Mouse (Mus musculus): ENCODE results near the gene Cmah. TPM values are rescaled to one million over a fixed set of nuclear protein-coding genes. Genes with fewer than 3 reads are reported as not detected.
"Not testable (repeated sequence)": the region's sequence is repeated elsewhere in the genome, so short reads cannot be mapped to it uniquely, and the experiment has no call there.

Gene Cmah
- polyA plus RNA-seq, 1 experiment, result 2.0 TPM

DNA sequence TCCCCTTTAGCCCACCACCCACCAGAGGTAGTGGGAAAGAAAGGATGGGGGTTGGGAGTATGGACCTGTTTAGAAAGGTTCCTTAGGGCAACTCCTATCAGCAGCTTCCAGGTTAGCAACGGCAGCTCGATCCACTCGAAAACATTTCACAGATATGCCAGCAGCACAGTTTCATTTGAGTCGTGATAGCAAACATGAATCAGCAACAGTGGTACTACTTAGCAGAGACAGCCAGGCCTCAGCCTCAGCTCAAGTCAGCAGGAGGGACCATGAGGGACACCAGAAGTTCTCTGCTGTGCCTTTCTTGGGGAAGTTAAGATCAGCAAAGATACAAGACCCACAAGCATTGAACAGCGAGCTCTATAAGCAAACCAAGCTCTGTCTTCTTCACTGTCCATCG, 13.3 kb downstream of the Cmah start:
- DNase-seq (ENCODE audit: low spot score), result no peak

DNA sequence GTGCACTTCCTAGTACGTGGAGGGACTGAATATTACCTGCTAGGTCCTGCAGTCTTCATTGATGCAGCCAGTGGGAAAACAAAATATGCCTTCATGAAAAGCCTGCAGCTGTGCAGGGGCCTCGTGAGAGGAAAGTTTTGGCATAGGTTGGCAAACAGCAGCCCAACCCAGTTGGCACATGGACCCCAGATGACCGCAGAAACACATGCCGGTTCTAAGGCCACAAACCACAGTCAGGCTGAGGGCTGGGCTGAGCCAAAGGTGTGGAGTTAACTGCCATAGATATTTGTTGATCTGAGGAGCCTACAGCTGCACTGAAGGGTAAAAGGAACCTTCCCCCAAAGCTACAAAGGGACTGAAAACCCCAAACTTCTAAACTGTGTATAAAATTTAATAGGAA, 14.9 kb downstream of the Cmah start:
- no peak for DNase-seq (ENCODE audit: low spot score)

DNA sequence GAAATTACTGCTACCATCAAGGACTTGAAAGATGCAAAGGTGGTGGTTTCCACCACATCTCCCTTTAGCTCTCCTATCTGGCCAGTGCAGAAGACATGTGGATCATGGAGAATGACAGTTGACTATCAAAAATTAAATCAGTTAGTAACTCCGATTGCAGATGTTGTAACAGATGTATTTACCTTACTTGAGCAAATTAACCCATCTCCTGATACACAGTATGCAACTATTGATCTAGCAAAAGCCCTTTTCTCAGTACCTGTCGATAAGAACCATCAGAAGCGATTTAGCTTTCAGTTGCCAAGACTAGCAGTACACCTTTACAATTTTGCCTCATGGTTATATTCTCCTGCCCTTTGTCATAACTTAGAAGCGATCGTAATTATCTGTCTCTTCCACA, 25.8 kb downstream of the Cmah start:
- no peak for DNase-seq (ENCODE audit: low spot score)

DNA sequence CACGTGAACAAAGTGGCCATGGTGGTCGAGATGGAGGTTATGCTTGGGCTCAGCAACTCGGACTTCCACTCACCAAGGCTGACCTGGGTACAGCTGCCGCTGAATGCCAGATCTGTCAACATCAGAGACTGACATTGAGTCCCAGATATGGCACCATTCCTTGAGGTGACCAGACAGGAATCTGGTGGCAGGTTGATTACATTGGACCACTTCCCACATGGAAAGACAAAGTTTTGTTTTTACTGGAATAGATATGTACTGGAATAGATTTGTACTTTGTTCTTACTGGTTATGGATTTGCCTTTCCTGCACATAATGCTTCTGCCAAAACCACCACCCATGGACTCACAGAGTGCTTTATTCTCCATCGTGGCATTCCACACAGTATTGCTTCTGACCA, 27.5 kb downstream of the Cmah start:
- no peak for DNase-seq (ENCODE audit: low spot score)

DNA sequence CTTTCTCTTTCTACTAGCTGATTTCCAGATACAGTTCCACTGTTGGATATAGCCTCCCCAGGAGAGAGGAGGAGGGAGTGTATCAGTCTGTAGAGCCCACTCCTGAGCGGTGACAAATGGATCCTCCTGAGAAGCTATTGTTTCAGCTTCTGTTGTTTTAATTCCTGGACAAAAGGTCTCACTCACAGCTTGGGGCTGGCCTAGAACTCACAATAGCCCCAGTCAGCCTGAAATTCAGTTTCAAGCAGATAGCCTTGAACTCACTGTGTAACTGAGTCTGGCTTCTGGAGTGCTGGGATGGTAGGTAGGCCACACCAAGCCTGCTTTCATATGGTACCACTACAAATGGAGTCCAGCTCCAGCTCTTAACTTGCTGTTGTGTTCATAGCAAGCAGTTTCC, 32.0 kb downstream of the Cmah start:
- DNase-seq (ENCODE audit: low spot score), result no peak

DNA sequence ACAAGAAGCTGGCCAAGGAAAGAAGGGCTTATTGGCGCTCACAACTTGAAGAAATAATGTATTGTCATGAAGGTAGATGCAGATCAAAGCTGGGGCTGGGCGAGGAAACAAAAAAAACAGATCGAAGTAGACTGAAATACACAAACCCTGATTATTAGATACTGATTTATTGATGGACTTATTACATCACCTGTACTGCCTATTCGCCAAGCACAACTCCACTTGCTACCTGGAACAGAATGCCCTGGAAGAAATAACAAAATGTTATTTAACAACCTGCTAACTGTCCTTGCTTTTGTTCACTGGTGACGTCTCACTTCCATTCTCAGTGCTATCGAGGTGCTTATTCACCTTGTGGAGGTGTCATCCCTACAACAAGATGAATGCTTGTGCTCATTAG, 38.0 kb downstream of the Cmah start:
- no peak for DNase-seq (ENCODE audit: low spot score)

DNA sequence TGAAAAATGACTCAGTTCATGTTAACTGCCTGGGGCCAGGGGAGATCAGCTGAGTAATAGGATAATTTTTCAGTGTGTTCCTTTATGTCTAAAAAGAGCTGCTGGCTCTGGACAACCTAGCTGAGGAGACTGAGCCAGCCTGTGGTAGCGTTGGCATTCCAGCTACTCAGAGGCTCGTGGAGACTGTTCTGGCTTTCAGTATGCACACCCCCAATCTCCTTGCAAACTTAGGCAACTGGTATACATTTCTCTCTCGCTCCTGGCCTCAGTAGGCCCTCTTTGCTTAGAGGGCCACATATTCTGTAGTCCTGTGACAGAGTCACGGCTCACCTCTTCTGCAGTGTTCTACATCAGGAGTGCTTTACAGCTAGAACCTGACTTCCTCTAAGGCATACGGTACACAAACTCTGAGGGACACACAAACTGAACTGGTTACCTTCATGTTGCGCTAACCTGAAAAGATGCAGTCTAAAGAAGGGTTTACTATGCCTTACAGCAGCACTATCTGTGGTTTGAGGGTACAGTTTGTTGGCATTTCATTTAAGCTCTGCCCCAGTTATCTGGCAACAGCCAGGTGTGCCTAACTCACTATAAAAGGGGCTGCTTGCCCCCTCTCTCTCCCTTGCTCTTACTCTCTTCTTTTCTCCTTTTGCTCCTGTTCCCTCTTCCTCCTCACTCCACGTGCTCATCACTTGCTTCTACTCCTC, 45.8 kb downstream of the Cmah start:
- no peak for DNase-seq (ENCODE audit: low spot score)

DNA sequence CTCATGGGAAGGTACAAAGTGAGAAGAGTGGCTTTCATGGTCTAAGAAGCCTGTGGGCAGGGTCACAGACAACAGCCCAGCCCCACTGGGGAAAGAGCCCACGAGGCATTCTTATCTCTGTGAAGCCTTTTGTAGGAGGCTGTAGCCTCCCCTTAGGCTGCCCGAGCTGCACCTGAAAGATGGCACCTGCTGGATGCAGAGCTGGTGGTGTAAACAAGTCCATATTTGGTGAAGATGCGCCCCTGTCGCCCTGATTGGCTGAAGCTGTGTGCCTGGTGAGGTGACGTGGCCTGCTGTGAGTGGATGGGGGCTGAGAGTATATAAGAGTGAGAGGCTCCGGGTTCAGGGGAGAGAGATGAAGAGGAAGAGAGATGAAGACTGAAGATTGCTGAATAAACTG, 47.4 kb downstream of the Cmah start:
- DNase-seq (ENCODE audit: low spot score), result not testable (repeated sequence)

DNA sequence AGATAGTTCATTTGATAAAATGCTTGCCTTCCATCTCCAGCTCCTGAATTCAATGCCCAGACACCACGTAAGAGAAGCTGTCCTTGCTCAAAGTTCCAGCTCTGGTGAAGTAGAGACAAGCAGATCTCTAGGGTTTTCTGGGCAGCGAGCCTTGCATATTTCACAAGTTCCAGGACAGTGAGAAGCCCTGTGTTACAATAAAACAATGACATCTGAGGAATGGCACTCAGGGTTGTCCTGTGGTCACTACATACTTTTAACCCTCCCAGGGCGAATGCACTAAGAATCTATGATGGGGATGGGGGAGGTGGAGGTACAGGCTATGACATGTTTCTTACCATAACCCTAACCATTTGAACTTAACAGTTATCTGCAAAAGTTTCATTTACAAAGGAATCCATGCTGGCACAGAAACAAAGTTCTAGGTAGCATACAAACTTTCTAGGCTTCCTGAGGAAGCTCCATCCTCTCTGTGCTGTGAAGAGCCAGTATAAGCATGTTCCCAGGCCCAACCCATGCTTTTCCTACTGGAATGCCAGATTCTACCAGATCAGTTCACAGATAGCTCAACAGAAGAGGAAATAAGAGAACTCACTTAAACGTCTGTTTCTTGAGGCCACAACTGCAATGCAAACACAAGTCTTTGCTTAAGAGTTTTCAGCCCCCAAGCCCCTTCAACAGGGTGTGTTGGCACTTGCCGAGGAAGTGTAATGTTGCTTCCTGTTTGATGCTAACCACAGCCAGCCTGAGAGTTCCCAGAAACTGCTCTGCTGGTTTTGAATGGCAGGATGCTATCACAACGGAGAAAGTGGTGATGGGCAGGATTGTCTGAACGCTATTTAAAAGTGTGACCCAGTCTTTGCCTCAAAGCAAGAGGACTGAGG, 48.4 kb downstream of the Cmah start:
- no peak for DNase-seq (ENCODE audit: low spot score)

DNA sequence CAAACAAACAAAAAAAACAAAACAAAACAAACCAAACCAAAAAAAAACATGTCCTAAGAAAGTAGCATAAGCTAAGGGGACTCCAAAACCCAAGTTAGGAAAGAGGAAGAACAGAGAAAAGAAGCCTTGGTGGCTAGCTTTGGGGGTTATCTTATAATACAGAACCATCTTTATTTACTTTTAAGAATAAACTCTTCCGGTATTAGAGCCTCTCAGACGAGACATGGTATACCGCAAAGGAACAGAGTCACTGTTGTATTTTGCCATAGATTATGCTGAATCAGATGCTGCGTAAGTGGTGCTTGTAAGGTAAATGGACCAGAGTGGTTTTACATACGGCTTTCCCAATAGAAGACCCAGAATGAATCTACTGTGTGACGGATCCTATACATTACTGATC, 53.5 kb downstream of the Cmah start:
- no peak for DNase-seq (ENCODE audit: low spot score)

DNA sequence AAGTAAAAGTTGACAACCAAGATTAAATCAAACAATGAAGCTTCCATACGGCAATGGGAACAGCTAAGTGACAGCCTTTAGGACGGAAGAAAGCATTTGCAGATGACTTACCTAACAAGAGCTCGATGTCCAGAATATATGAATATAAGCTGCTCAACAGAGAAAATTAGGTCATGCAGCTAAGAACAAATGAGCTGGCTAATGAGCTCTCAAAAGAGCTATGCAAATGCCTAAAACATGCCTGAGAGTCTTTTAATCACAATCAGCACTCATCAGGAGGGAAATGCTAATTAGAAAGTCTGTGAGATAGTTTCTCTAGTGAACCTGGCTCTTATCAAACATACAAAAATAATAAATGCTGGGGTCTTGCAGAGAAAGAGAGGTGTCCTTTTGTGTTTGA, 56.7 kb downstream of the Cmah start:
- no peak for DNase-seq (ENCODE audit: low spot score)

DNA sequence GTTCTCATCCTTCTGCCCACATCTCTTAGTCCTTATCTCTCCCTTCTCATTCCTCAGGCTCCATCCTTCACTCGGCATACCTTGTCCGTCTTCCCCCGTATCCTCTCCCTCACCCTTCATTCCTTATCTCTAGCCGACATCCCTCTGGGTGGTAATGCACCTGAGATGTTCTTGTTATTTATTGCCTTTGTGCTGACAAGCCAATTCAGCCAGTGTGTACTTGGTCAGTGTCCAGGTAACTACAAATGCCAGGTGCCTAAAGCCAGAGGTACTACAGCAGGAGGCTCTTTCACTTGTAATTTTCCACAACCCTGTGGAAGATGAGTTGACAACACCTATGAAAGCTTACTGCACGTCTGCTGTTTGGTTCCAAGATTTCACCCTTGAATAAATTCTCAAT, 64.7 kb downstream of the Cmah start:
- DNase-seq (ENCODE audit: low spot score), result no peak

DNA sequence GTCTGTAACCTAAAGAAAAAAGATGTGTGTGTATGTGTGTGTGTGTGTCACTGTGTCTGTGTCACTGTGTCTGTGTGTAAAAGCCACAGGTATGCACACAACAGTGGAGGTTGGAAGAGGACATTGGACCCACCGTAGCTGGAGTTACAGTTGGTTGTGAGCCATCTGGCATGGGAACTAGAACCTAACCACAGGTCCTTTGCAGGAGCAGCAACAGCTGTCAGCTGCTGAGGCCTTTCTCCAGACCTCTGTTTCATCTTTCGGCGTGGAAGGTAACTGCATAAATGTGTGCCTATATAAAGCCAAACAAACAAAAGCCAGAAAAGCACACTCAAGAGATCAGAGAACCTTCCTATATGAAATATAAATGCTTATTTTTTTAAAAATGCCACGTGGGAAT, 65.5 kb downstream of the Cmah start:
- no peak for DNase-seq (ENCODE audit: low spot score)

DNA sequence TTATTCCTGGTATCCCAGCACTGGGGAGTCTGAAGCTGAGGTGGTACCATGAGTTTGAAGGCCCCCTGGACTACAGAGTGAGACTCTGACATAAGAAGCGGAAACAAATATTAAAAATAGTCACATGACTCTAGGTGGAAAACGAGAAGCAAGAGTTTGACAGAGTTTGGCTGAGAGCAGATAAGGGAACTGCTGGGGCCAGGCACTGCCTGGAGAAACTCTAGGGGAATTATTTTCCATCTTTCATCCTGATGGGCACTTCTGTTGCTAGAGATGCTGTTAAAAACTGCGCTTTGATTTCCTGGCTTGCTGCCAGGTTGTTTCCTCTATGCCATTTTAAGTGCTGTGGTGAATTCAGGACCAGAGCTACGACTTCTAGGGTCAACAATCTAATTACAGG, 65.9 kb downstream of the Cmah start:
- DNase-seq (ENCODE audit: low spot score), result no peak

DNA sequence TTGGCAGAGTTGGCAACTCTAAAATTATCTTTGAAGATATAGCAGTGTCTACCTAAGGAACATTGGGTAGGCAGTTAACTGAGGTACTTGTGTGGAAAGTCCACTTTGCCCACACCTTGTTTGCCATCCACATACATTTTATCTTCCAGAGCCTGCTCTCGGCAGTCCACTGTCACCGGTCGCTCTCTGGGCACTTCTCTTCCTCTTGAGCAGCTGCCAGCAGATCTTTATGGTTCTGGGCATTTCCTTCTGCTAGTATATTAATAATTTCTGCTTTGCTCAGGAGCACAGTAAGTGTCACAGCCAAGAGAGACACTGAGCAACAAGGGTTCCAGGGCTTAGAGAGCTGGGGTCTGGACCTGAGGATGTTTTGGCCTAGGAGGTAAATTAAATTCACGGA, 68.6 kb downstream of the Cmah start:
- DNase-seq (ENCODE audit: low spot score), result no peak

DNA sequence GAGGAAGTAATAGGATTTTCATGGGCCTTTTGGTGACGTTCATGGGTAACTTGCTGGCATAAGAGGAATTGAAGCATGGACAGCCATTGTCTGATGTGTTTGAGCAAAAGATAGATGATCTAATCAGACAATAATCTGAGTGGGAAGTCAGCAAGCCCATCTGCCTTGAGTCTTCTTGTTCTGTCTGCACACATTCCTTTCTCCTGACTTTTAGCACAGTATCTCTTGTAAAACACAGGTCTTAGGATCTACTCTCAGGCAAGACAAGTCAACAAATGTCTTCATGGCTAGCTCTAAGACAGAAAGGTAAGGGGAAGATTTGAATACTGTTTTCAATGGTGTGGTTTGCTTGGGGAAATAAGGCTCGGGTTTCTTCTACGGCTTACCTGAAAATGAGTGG, 70.0 kb downstream of the Cmah start:
- no peak for DNase-seq (ENCODE audit: low spot score)

DNA sequence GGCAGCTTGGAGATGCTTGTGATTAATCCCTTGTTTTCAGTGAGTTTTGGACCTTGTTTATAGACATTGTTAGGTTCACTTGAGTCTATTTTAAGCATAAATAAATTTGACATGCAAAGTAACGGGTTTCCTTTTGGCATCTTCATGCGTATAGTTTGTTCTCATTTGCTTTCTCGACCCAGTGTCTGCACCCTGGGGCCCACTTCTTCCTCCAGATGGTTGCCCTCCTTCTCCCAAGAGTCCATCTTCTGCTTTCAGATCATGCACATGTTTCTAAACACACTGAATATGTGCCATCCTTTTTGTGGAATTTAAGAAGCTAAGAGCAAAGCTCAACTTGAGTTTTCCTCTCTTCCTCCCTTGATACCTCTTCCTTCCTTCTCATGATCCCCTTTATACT, 71.3 kb downstream of the Cmah start:
- no peak for DNase-seq (ENCODE audit: low spot score)

DNA sequence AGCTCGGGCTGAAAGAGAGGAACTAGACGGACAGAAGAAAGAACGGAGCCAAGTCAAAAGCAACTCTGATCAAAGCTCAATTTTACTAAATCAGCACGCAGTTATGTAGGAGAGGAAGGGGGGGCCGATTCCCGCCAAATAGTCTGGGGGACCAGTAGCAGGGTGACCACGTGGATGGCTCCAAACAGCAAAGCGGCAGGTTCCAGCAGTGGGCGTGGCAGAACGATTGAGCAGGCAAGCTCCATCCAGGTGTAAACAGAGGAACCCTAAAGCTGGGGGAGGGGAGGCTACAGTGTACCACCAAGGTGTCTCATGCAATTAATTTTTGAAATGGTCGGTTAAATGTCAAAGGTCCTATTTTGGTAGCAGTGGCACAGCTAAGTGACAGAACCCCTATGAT, 74.6 kb downstream of the Cmah start:
- DNase-seq (ENCODE audit: low spot score), result not testable (repeated sequence)

DNA sequence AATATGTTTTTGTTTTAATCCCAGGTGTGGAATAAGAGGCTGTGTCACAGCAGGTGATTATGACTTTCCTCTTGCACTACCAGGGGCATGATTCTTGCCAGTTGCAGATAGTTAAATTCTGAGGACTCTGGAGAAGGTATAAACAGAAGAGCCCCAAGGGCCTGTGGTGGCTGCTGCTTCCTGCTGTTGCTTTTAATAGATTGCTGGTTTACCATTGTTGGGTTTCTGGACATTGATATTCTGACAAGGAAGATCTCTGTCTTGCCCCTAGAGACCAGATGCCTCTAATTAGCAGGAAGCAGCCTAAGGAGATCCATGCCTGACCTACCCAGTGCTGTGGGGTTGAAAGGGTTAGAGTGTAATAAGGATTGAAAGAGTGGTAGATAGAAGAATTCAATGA, 75.8 kb downstream of the Cmah start:
- DNase-seq (ENCODE audit: low spot score), result no peak

DNA sequence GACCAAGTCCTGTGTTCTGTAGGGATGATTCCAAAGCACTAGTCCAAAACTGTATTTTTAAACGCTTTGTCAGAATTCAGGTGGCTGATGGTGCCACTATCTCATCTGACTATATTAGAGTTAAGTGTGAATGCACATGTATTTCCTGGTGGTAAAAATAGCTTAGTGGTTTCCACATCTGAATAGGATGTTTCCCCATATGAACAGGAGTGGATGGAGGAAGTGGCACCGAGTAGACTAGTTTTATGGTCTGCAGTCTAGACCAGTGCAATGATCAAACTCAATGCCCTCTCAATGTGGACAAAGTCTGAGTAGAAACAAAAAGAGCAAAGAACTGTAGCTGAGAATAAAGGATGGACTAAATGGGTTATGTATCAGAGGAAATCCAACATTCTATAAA, 79.6 kb downstream of the Cmah start:
- DNase-seq (ENCODE audit: low spot score), result no peak

DNA sequence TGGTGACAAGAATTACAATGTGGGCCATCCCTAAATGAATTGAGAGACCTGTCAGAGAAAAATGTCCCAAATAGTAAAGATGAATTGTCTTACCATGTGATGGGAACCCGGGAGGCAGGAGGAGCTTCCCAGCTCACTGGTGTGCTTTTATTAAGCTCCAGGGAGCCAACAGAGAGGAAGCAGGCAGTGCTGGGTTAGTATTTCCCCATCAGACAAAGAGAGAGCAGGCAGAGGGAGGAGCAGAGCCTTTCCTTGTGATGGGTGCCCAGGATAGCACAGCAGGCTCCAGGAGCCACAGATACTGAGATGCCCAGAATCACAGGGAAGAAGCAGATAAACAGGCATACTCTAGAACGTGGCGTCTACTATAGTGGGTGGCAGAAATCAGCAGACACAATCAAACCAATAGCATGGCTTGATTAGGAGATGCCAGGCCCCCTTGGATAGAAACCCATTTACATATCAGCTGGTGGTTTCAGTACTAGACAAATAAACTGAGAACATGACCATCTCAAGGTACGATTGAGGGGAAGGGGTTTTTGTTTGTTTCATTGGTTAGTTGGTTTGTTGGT, 87.5 kb downstream of the Cmah start:
- DNase-seq (ENCODE audit: low spot score), result no peak

DNA sequence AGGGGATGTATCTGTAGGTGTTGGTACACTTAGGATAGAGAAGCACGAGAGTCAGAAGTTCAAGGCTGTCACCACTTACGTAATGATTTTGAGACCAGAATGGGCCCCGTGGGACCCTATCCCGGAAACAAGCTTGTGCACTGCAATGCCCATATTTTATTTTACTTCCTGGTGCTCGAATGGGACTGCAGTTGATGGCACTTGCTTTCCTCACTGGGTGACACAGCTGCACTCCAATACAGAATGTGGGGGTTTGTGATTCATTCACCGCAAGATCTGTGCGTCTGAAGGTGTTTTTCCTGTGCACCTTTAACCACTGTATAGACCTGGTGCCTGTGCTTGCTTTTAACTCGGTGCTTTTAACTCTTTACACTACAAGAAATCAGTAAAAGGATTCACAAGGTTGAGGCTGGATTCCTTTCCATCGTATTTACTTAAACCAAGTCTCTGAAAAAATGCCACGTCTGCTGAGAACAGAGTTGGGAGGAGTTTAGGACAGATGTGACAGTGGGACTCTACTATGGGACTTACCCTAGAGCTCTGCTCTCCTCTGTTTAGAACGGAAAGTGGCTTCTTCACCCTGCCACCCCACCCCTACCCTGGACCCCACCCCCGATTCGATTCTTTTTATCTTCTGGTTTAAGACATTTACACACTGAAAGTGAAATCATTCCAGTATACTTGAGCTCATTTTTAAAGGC, 88.5 kb downstream of the Cmah start:
- DNase-seq (ENCODE audit: low spot score), result no peak

DNA sequence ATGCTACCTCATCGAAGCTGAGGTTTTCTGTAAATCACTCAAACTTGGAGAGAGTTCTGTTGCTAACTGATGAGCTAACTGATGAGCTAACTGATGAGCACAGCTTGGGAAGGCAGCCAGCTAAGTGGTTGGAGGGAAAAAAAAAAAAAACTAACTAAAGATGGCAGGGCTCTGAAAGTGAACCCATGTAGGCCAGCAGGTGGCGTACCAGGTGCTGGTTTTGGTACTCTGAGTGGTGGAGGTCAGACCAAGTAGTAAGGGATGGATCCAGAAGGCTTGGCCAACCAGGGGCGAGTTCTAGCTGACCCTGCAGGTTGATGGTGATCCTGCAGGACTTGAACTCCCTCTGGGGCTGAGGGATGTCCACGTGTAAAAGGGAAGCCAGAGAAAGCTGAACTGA, 89.2 kb downstream of the Cmah start:
- DNase-seq (ENCODE audit: low spot score), result no peak
